8 mouse cellular contexts compared by ENCODE assay signal in genomic region chr15:80091121-80091955, GRCm38 (mm10). TPM values are rescaled to one million over a fixed set of nuclear protein-coding genes. Genes with fewer than 3 reads are reported as not detected.
DNase-seq lines count a peak whose midpoint lies in the region; ATAC-seq lines count a peak whose summit lies in the region.

Gene Syngr1, plus strand, starts transcription at chr15:80091334.
Gene Rpl3, minus strand, starts transcription at chr15:80091868.

- H3K36me3 ChIP-seq in intestine, embryonic 14.5 days (ENCODE audit: control insufficient read depth, insufficient read depth, low read length) = no peaks in the 10 kb centered on the region

- peaks cover 35% of the 10 kb centered on the region for H3K27me3 ChIP-seq in intestine, embryonic 14.5 days (replicated peaks; ENCODE audit: control insufficient read depth, insufficient read depth, low read length)

- ATAC-seq in intestine, embryonic 14.5 days (replicated peaks; ENCODE audit: low FRiP score, low TSS enrichment, low read depth) = peak; percentile 68
- peak; percentile 67 for ATAC-seq in megakaryocyte progenitor cell, adult 5-6 weeks (replicated peaks; ENCODE audit: poor library complexity)

- H3K27ac ChIP-seq in intestine, embryonic 14.5 days (ENCODE audit: low read depth) = no peak within 1 kb of the TSS

- H3K9ac ChIP-seq in intestine, embryonic 14.5 days (ENCODE audit: low read length) = peak within 1 kb of the TSS; percentile 50

- H3K4me2 ChIP-seq in intestine, embryonic 14.5 days (ENCODE audit: low read length) = peak within 1 kb of the TSS; percentile 88

- no peaks in the 10 kb centered on the region for H3K9me3 ChIP-seq in intestine, embryonic 14.5 days (ENCODE audit: control insufficient read depth, low read length)

- H3K4me3 ChIP-seq in intestine, embryonic 14.5 days (ENCODE audit: low read depth, low read length) = peak within 1 kb of the TSS; percentile 56

- H3K4me1 ChIP-seq in intestine, embryonic 14.5 days (replicated peaks; ENCODE audit: control insufficient read depth, insufficient read depth, low read length) = peaks cover 9% of the 10 kb centered on the region; the same call in 1 of the 2 replicates

- DNase-seq in adrenal gland, adult 18-20 months (ENCODE audit: low spot score in 2 of 2) = peak; percentile 83 to 91
- peak; percentile 56 for DNase-seq in embryo, embryonic 10 days (ENCODE audit: low spot score)
- peak; percentile 64 to 71 for DNase-seq in gastrocnemius, postnatal 36 days
- peak; percentile 85 for DNase-seq in intestine, embryonic 14.5 days (ENCODE audit: low spot score)
- peak; percentile 84 to 89 for DNase-seq in left cerebral cortex, postnatal 25 days (ENCODE audit: low spot score in 2 of 2)
- DNase-seq in right cerebral cortex, postnatal 10 days (ENCODE audit: low spot score in 2 of 2) = peak; percentile 81 to 89
- peak; percentile 66 to 71 for DNase-seq in urinary bladder, postnatal 36 days (ENCODE audit: low spot score in 2 of 2)

- WGBS in intestine, embryonic 14.5 days = under 1% methylated on average over 86 of the region's 86 CpGs

- intact Hi-C loops in gastrocnemius, postnatal 36 days (cut with DNase I) = loop anchor here (10.0 kb wide), 1 partner anchor 603 kb away; no protein-coding TSS in a partner anchor
- intact Hi-C loops in left cerebral cortex, postnatal 25 days (cut with DNase I) = loop anchor here (2.0 kb wide), 1 partner anchor 41 kb away; the partner anchor contains the start of gene Tab1

RNA-seq across cellular contexts. Expression of gene Syngr1, which starts in this region (rescaled TPM):
- 10 to 100 TPM; 25.7 to 59.9 TPM for total RNA-seq in adrenal gland, adult 18-20 months (2021)
- total RNA-seq in gastrocnemius, postnatal 36 days (2021) = 10 to 100 TPM; 36.2 to 42.2 TPM
- 20.7 and 24.3 TPM in 2 replicates for polyA plus RNA-seq in intestine, embryonic 14.5 days (2014; fragmentation: Nextera tagmentation; extraction: Ambion mirVana)
- total RNA-seq in left cerebral cortex, postnatal 25 days (2021) = 100 to 1,000 TPM; 463 to 509 TPM
- 2.1 and 3.6 TPM in 2 replicates for total RNA-seq in megakaryocyte progenitor cell, adult 5-6 weeks (2015)
- total RNA-seq in megakaryocyte progenitor cell, adult 5-6 weeks (2017) = 1.5 and 1.8 TPM in 2 replicates

RNA-seq across cellular contexts. Expression of gene Rpl3, which starts in this region (rescaled TPM):
- 100 to 1,000 TPM; 584 to 618 TPM for total RNA-seq in adrenal gland, adult 18-20 months (2021)
- total RNA-seq in gastrocnemius, postnatal 36 days (2021) = 10 to 100 TPM; 43.5 to 51.8 TPM
- polyA plus RNA-seq in intestine, embryonic 14.5 days (2014; fragmentation: Nextera tagmentation; extraction: Ambion mirVana) = 1,482 and 1,532 TPM in 2 replicates
- 100 to 1,000 TPM; 457 to 461 TPM for total RNA-seq in left cerebral cortex, postnatal 25 days (2021)
- total RNA-seq in megakaryocyte progenitor cell, adult 5-6 weeks (2015) = 2,120 and 2,179 TPM in 2 replicates
- 3,037 and 3,138 TPM in 2 replicates for total RNA-seq in megakaryocyte progenitor cell, adult 5-6 weeks (2017)

Comparison
In these comparisons a context has a peak if more than half of its experiments do, and no peak if none do; other contexts are left out.
1. RNA of gene Syngr1 (total RNA-seq): 463 to 509 TPM in left cerebral cortex, postnatal 25 days; 25.7 to 59.9 TPM in adrenal gland, adult 18-20 months, 36.2 to 42.2 TPM in gastrocnemius, postnatal 36 days and 1.5 to 3.6 TPM in megakaryocyte progenitor cell, adult 5-6 weeks; every median in the first group is over 4 times any median in the second.
2. RNA of gene Rpl3 (total RNA-seq): 2,120 to 3,138 TPM in megakaryocyte progenitor cell, adult 5-6 weeks, 584 to 618 TPM in adrenal gland, adult 18-20 months and 457 to 461 TPM in left cerebral cortex, postnatal 25 days; 43.5 to 51.8 TPM in gastrocnemius, postnatal 36 days; every median in the first group is over 4 times any median in the second.
3. Peak in every context shown above with its lines, with median percentiles within 50 percentile points of each other: DNase-seq.